Mouse (Mus musculus) C2C12 (cell line): ENCODE data around the gene Ttll13. TPM values are rescaled to one million over a fixed set of nuclear protein-coding genes. Genes with fewer than 3 reads are reported as not detected.

Source experiments
- H3K27me3 ChIP-seq: one replicate; pipeline ENCODE4 v1.6.1; 2011; ENCODE audit not compliant: control insufficient read depth, insufficient read depth, insufficient read length
- H3K36me3 ChIP-seq: one replicate; pipeline ENCODE4 v1.6.1; 2011; ENCODE audit not compliant: control insufficient read depth, insufficient read depth
- H3K4me3 ChIP-seq: one replicate; pipeline ENCODE4 v1.5.1; 2011; ENCODE audit warnings: mild to moderate bottlenecking, control low read depth; ENCODE audit not compliant: poor library complexity, insufficient read depth, severe bottlenecking
- H3K79me2 ChIP-seq: one replicate; pipeline ENCODE4 v1.6.1; 2011; ENCODE audit not compliant: control insufficient read depth, insufficient read depth
- H3K79me3 ChIP-seq: one replicate; pipeline ENCODE4 v1.6.1; 2011; ENCODE audit warnings: low read depth, control low read depth
- H3ac ChIP-seq: one replicate; pipeline ENCODE3; 2011; ENCODE audit warnings: low read depth; ENCODE audit not compliant: control insufficient read depth, insufficient read length
- CEBPB ChIP-seq: IDR thresholded peaks from one replicate; pipeline ENCODE4 v1.6.1; 2011; ENCODE audit warnings: low read depth, mild to moderate bottlenecking, control low read depth, moderate library complexity
- CTCF ChIP-seq: IDR thresholded peaks from one replicate; pipeline ENCODE4 v1.5.1; 2011; ENCODE audit not compliant: control insufficient read depth, insufficient read depth, insufficient read length
- FOSL1 ChIP-seq: IDR thresholded peaks from one replicate; pipeline ENCODE4 v1.8.0; 2011; ENCODE audit warnings: mild to moderate bottlenecking, low read length; ENCODE audit not compliant: poor library complexity, insufficient read depth, severe bottlenecking
- MAX ChIP-seq: IDR thresholded peaks from one replicate; pipeline ENCODE4 v1.6.1; 2011; ENCODE audit warnings: mild to moderate bottlenecking, control low read depth
- MYOD1 ChIP-seq: IDR thresholded peaks from one replicate; pipeline ENCODE4 v1.6.1; 2011; ENCODE audit warnings: low read depth; ENCODE audit not compliant: control insufficient read depth, insufficient read length
- MYOG ChIP-seq: IDR thresholded peaks from one replicate; pipeline ENCODE4 v1.6.1; 2011; ENCODE audit not compliant: control insufficient read depth, insufficient read length; ENCODE audit errors: extremely low read depth
- USF1 ChIP-seq: IDR thresholded peaks from one replicate; pipeline ENCODE4 v1.6.1; 2011; ENCODE audit warnings: low read depth, mild to moderate bottlenecking, control low read depth, moderate library complexity
- polyA plus RNA-seq: library from polyadenylated mRNA; unstranded; fragments of >200 nt; fragmentation: generic; extraction: Trizol; gene quantifications from one replicate; pipeline ENCODE4 v1.2.1, GENCODE M21; 2012; ENCODE audit warnings: missing spikeins

Ttll13 gene
- polyA plus RNA-seq, 1 experiment, result not detected

DNA sequence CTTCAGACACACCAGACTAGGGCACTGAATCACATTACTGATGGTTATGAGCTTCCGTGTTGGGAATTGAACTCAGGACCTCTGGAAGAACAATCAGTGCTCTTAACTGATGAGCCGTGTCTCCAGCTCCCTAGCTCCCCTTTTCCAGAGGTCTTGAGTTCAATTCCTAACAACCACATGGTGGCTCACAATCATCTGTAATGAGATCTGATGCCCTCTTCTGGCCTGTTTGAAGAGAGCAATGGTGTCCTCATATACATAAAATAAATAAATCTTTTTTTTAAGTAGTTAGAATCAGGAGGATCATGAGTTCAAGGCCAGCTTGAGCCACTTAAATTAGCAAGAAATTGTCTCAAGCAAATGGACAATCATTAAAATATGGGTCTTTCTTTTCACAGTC, 9.8 kb downstream of the Ttll13 start:
- H3K27me3 ChIP-seq, result no peaks in the 10 kb centered on the region
- H3K79me2 ChIP-seq, result no peaks in the 10 kb centered on the region
- H3K79me3 ChIP-seq, result no peaks in the 10 kb centered on the region
- H3K4me3 ChIP-seq, result no peak overlapping the region
- no peak for TF ChIP-seq CEBPB
- TF ChIP-seq MAX, result no peak
- no peak for TF ChIP-seq MYOG
- TF ChIP-seq MYOD1, result no peak
- no peak for TF ChIP-seq CTCF
- no peak for TF ChIP-seq USF1
- TF ChIP-seq FOSL1, result no peak
- H3ac ChIP-seq, result no peak overlapping the region
- no peaks in the 10 kb centered on the region for H3K36me3 ChIP-seq

DNA sequence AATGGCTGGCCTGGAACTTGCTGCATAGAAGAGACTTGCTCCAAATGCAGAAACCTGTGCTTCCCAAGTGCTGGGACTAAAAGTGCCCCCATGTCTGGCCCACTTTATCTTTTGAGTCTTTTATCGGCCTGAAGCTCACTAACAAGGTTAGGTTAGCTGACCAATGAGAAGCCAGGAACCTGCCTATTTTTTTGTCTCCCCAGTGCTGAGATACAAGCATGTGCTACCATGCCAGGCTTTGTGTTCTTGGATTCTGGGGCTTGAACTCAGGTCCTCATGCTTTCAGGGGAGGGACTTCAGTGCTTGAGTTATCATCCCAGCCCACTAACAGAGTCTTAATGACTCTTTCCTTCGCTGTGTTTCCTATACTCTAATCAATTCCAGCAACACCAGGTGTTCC, 11.5 kb downstream of the Ttll13 start:
- no peak for TF ChIP-seq MYOG
- TF ChIP-seq CEBPB, result no peak
- TF ChIP-seq MYOD1, result no peak
- TF ChIP-seq MAX, result no peak
- TF ChIP-seq CTCF, result no peak
- TF ChIP-seq FOSL1, result no peak
- TF ChIP-seq USF1, result no peak
- no peaks in the 10 kb centered on the region for H3K27me3 ChIP-seq
- H3K36me3 ChIP-seq, result no peaks in the 10 kb centered on the region
- peaks cover 16% of the 10 kb centered on the region for H3K79me2 ChIP-seq
- H3K4me3 ChIP-seq, result no peak overlapping the region
- peaks cover 13% of the 10 kb centered on the region for H3K79me3 ChIP-seq
- H3ac ChIP-seq, result no peak overlapping the region

DNA sequence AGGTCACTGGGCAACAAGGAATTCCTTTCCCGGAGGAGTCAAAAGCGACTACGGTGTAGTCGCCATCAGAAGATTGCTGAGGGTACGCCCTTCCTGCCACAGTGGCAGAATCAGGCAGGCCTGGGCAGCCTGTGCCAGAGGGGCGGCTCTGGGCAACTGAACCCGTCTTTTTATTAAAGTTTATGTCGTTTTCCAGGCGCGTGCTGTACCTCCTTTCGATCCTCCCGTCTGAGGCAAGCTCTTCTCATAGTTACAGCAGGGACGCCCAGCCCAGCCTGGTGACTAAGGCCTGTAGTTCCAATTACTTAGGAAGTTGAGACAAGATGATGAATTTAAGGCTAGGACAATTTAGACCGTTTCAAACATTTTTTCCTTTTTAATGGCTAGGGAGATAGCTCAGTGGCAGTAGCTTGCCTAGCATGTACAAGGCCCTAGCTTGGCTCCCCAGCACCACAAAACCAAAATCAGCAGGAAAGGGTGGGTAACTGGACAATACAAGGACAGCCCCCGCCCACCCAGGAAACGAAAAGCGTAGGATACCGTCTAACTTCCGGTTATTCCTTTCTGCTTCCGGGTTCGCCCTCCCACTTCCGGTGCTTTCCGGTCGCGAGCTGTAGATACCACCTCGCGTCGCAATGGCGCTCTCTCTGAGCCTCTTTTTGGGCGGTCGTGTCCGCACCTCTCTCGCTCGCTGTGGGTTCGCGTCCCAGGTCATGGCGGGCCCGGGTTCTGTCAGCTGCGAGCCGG, 14.6 kb downstream of the Ttll13 start, which contains the start of gene Ngrn:
TSS of gene Ngrn (plus strand) at position 591 of the 747 bp plus-strand sequence.
- H3K36me3 ChIP-seq, result peaks cover 18% of the 10 kb centered on the region
- peaks cover 34% of the 10 kb centered on the region for H3K79me2 ChIP-seq

DNA sequence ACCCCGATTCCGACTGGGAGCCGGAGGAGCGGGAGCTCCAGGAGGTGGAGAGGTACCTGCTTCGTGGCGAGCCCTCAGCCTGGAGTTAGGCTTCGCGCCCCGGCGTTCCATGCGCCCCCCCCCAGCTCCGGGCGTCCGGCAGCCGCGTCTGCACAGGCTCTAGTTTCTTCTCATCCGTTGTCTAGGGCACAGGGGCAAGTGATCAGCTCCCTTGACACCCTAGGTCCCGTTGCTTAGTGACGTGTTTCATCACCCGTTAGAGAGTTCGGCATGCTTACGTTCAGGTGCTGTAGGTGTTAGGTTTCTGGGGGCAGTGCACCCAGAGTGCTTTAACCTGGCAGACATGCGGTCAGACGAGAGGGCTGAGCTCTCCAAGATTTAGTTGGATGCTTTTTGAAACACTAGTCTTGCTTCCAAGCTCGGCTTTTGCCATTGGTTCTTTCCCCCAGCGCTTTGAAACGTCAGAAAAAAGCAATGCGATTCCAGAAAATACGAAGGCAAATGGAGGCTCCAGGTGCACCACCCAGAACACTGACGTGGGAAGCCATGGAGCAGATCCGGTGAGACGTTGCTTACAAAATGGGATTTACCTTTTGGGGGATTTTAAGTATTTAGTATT, 15.3 kb downstream of the Ttll13 start:
- no peak for TF ChIP-seq USF1
- no peak for TF ChIP-seq MYOD1
- TF ChIP-seq CEBPB, result no peak
- TF ChIP-seq CTCF, result no peak
- no peak for TF ChIP-seq MYOG
- no peak for TF ChIP-seq FOSL1
- no peak for TF ChIP-seq MAX
- Histone ChIP-seq H3K4me3 (peak overlapping the region; percentile 69), H3K79me3 (peaks cover 16% of the 10 kb centered on the region), H3K27me3 (no peaks in the 10 kb centered on the region), H3K79me2 (peaks cover 34% of the 10 kb centered on the region), H3K36me3 (peaks cover 22% of the 10 kb centered on the region), H3ac (peak overlapping the region; percentile 92)

More for the DNA sequence above, 14.6 kb downstream of the Ttll13 start, which contains the start of gene Ngrn:
- no peaks in the 10 kb centered on the region for H3K27me3 ChIP-seq
- H3K79me3 ChIP-seq, result peaks cover 16% of the 10 kb centered on the region
- no peak for TF ChIP-seq MAX
- TF ChIP-seq MYOG, result no peak
- no peak for TF ChIP-seq USF1
- no peak for TF ChIP-seq CTCF
- TF ChIP-seq FOSL1, result no peak
- peak within 1 kb of the TSS; percentile 92 for H3ac ChIP-seq
- peak within 1 kb of the TSS; percentile 69 for H3K4me3 ChIP-seq

DNA sequence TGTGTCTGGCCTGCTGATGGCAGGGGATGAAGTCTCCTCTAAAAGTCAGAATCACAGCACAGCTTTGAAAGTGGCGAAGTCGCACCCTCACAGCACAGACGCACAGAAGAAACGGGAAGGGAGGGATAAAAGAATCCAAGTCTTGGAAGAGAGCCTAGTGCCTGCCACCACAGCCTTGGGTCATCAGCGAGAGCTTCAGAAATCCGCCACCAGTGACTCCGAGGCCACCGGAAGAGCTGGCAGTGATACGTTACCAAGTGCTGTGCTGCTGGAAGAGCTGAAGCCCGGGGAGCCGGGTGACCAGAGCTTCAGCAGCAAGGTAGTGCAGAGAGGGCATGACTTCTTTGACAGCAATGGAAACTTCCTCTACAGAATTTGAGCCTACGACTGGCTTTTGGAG, 18.4 kb downstream of the Ttll13 start:
- Histone ChIP-seq H3K79me2 (peaks cover 36% of the 10 kb centered on the region), H3K27me3 (no peaks in the 10 kb centered on the region), H3K36me3 (peaks cover 27% of the 10 kb centered on the region), H3K4me3 (no peak overlapping the region), H3K79me3 (peaks cover 16% of the 10 kb centered on the region), H3ac (no peak overlapping the region)
- TF ChIP-seq FOSL1, result no peak

DNA sequence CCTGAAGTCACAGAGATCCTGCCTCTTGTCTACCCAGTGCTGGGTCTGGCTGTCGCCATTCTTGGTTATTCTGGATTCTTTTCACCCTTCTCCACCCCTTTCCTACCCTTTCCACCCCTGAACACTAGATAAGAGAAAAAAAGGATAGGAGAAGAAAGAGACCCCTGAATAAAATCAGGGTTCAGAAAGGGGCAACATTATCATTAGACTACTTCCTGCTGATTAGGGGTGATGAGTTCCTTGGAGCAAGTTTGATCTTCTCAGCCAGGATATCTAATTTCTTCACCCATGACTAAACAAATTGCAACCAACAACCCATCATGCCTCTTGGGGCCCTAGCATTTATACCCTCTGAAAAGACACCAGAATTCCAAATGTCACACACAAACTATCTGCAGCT, 21.6 kb downstream of the Ttll13 start:
- Histone ChIP-seq H3K79me3 (peaks cover 12% of the 10 kb centered on the region), H3ac (no peak overlapping the region), H3K79me2 (peaks cover 32% of the 10 kb centered on the region), H3K36me3 (peaks cover 27% of the 10 kb centered on the region), H3K4me3 (no peak overlapping the region), H3K27me3 (no peaks in the 10 kb centered on the region)
- no peak for TF ChIP-seq CTCF
- no peak for TF ChIP-seq MYOG
